Mouse (Mus musculus) spleen, adult 2 months (tissue): Measurements from ENCODE around the gene Ccl27a.

Source experiments
- CTCF ChIP-seq: fragments of 200-500 bp; IDR thresholded peaks from 2 replicates; pipeline ENCODE4 v1.5.1; 2011; ENCODE audit warnings: mild to moderate bottlenecking, inconsistent platforms; ENCODE audit not compliant: insufficient read depth, insufficient read length, insufficient replicate concordance; ENCODE audit errors: extremely low read depth
- POLR2A ChIP-seq: fragments of 200-500 bp; IDR thresholded peaks from 2 replicates; pipeline ENCODE4 v1.6.1; 2011; ENCODE audit warnings: low read depth, low read length, inconsistent platforms

GRCm38 (mm10) chr4:41759656-41760287, 14.3 kb downstream of the Ccl27a start:
- TF ChIP-seq CTCF (no peak), POLR2A (no peak)
